Mouse (Mus musculus) embryonic facial prominence, embryonic 13.5 days (tissue): ENCODE data around the gene Rfxank. TPM values are rescaled to one million over a fixed set of nuclear protein-coding genes. Genes with fewer than 3 reads are reported as not detected.

Experiments used
- ATAC-seq: fragments of 200-750 bp; cut with Nextera tagmentation; 2 replicates; pipeline ENCODE4 v1.8.0; 2017; ENCODE audit warnings: low read depth; ENCODE audit not compliant: insufficient number of reproducible peaks, insufficient read depth, low FRiP score, low TSS enrichment
- H3K27ac ChIP-seq: fragments of 300-500 bp; sonication (generic); 2 replicates; pipeline ENCODE4 v1.5.1; 2015; ENCODE audit warnings: moderate library complexity, mild to moderate bottlenecking, inconsistent platforms
- H3K27me3 ChIP-seq: fragments of 300-500 bp; sonication (generic); 2 replicates; pipeline ENCODE4 v1.6.1; 2015; ENCODE audit warnings: mild to moderate bottlenecking, inconsistent platforms
- H3K36me3 ChIP-seq: fragments of 300-500 bp; sonication (generic); 2 replicates; pipeline ENCODE4 v1.6.1; 2015; ENCODE audit warnings: mild to moderate bottlenecking, inconsistent platforms
- H3K4me1 ChIP-seq: fragments of 300-500 bp; sonication (generic); 2 replicates; pipeline ENCODE4 v1.6.1; 2015; ENCODE audit warnings: inconsistent platforms
- H3K4me2 ChIP-seq: fragments of 300-500 bp; sonication (generic); 2 replicates; pipeline ENCODE4 v1.6.1; 2015; ENCODE audit warnings: moderate library complexity, mild to moderate bottlenecking, inconsistent platforms
- H3K4me3 ChIP-seq: fragments of 300-500 bp; sonication (generic); 2 replicates; pipeline ENCODE4 v1.5.1; 2015; ENCODE audit warnings: mild to moderate bottlenecking, inconsistent platforms
- H3K9ac ChIP-seq: fragments of 300-500 bp; sonication (generic); 2 replicates; pipeline ENCODE4 v1.6.1; 2015; ENCODE audit warnings: mild to moderate bottlenecking, inconsistent platforms
- H3K9me3 ChIP-seq: fragments of 300-500 bp; sonication (generic); 2 replicates; pipeline ENCODE4 v1.6.1; 2016; ENCODE audit warnings: inconsistent platforms
- WGBS: fragments of 180-500 bp; shearing (Covaris S2); methylation state at CpG from one replicate; pipeline ENCODE4 v1.1.7; 2015; ENCODE audit warnings: mixed read lengths; 5-methylcytosine and 5-hydroxymethylcytosine counted together
- polyA plus RNA-seq: library from polyadenylated mRNA; unstranded; fragments of >200 nt; fragmentation: Nextera tagmentation; extraction: Ambion mirVana; gene quantifications from 2 replicates; pipeline ENCODE4 v1.2.1, GENCODE M21; 2015

The Rfxank gene
- 26.4 and 27.5 TPM in 2 replicates for polyA plus RNA-seq

- Histone ChIP-seq H3K4me2 (peak within 1 kb of the TSS; percentile 87), H3K27me3 (no peaks in the 10 kb centered on the region), H3K36me3 (peaks cover 50% of the 10 kb centered on the region), H3K4me1 (peaks cover 20% of the 10 kb centered on the region), H3K9ac (peak within 1 kb of the TSS; percentile 87), H3K27ac (peak within 1 kb of the TSS; percentile 87), H3K9me3 (no peaks in the 10 kb centered on the region), H3K4me3 (peak within 1 kb of the TSS; percentile 81)
- peak; percentile 96 for ATAC-seq
- WGBS, result under 1% methylated on average over 46 of the region's 46 CpGs
Measured at GRCm38 (mm10) chr8:70139026-70139857, at the start of gene Rfxank, which contains the start of the genes Borcs8 and Mef2b. Gene Rfxank, minus strand, starts transcription at chr8:70139154. Gene Borcs8, plus strand, starts transcription at chr8:70139499. Gene Mef2b, plus strand, starts transcription at chr8:70139711.

- Histone ChIP-seq H3K9me3 (no peaks in the 10 kb centered on the region), H3K27me3 (no peaks in the 10 kb centered on the region), H3K4me2 (no peak overlapping the region), H3K27ac (no peak overlapping the region), H3K36me3 (peaks cover 33% of the 10 kb centered on the region), H3K4me1 (no peaks in the 10 kb centered on the region), H3K4me3 (no peak overlapping the region), H3K9ac (no peak overlapping the region)
- ATAC-seq, result no peak
- 73% methylated on average over 7 of the region's 7 CpGs for WGBS
Measured at GRCm38 (mm10) chr8:70188707-70189106, 49.8 kb upstream of the Rfxank start.

DNA sequence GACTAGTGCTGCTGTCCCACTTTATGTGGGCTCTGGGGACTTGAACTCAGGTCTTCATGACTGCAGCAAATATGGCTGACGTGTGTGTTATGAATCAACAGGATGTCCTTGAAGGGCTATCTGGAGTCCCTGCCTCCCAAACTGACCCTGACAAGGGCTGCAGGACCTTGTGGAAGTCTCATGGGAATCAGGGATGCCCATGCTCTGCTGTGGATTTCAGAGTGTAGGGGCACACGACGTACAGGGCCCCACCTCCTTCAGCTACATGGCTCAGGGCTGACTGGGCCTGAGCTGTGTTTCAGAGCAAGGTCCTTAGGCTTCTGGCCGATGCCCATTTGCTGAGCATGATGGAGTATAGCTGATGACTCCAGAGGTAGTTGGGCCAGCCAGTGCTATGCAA, 44.2 kb upstream of the Rfxank start:
- WGBS, result 85% methylated on average over 4 of the region's 4 CpGs

DNA sequence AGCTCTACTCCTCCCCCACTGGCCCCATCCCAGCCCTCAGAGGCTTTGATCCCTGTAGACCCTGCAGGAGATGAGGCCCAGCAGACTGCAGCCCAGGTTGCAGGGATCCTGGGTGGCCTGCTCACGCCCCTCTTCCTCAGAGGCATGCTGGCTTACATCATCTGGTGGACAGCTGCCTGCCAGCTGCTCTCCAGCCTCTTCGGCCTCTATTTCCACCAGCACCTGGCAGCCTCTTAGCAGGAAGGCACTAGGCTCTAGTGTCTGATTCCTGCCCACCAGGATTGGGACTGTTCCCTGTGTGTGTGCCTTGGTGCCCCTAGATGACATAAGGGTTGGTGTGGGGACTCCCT, 42.9 kb upstream of the Rfxank start:
- no peaks in the 10 kb centered on the region for H3K9me3 ChIP-seq
- no peak for ATAC-seq
- no peak overlapping the region for H3K27ac ChIP-seq
- H3K36me3 ChIP-seq, result peaks cover 62% of the 10 kb centered on the region
- no peak overlapping the region for H3K4me2 ChIP-seq
- no peaks in the 10 kb centered on the region for H3K4me1 ChIP-seq
- no peak overlapping the region for H3K4me3 ChIP-seq
- 55% methylated on average over 2 of the region's 2 CpGs for WGBS
- H3K27me3 ChIP-seq, result no peaks in the 10 kb centered on the region
- peak overlapping the region; percentile 36; the same call in 1 of the 2 replicates for H3K9ac ChIP-seq

More for the DNA sequence above, 44.2 kb upstream of the Rfxank start:
- ATAC-seq, result no peak
- Histone ChIP-seq H3K4me2 (no peak overlapping the region), H3K27ac (no peak overlapping the region), H3K9ac (no peak overlapping the region), H3K9me3 (no peaks in the 10 kb centered on the region), H3K36me3 (peaks cover 63% of the 10 kb centered on the region), H3K4me3 (no peak overlapping the region), H3K27me3 (no peaks in the 10 kb centered on the region), H3K4me1 (no peaks in the 10 kb centered on the region)

DNA sequence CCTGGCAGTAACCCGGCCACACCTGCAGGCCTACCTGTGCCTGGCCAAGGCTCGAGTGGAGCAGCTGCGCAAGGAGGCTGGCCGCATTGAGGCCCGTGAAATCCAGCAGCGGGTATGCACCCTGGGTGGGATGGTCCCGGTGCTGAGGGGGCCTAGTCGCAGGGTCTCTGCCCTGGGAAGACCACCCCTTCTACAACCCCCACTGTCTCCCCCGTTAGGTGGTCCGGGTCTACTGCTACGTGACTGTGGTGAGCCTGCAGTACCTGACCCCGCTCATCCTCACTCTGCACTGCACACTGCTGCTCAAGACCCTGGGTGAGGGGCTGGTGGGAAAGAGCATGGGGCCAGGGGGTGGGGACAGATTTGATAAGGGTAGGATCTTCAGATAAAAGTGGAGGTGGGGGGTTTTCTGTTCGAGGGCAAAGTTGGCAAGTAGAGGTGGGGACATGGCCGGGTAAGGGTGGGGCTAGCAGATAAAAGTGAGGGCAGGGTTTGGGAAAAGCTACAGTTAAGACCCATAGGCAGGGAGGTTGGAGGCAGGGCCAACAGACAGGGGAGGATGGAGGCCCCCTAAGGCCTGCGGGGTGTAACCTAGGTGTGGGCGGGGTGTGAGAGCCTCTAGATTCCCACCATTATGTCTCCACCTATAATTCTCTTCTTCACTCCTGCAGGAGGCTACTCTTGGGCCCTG, 42.4 kb upstream of the Rfxank start:
- Histone ChIP-seq H3K9me3 (no peaks in the 10 kb centered on the region), H3K27me3 (no peaks in the 10 kb centered on the region), H3K36me3 (peaks cover 66% of the 10 kb centered on the region), H3K4me2 (no peak overlapping the region), H3K4me1 (no peaks in the 10 kb centered on the region), H3K9ac (peak overlapping the region; percentile 36; the same call in 1 of the 2 replicates), H3K4me3 (no peak overlapping the region), H3K27ac (no peak overlapping the region)
- peak; percentile 49; the same call in 1 of the 2 replicates for ATAC-seq
- 91% methylated on average over 16 of the region's 16 CpGs for WGBS

DNA sequence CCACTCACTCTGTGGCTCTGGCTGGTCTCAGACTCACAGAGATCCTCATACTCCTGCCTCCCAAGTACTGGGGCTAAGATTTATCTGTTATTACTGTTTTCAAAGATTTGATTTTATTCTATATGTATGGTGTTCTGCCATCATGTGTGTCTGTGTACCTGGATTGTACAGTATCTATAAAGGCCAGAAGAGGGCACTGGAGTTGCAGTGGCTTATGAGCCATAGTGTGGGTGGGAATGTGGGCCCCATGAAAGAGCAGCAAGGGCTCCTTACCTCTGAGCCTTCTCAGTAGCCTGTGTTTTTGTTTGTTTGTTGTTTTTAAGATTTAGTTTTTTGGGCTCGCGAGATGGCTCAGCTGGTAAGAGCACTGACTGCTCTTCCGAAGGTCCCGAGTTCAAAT, 40.1 kb upstream of the Rfxank start:
- Histone ChIP-seq H3K27me3 (no peaks in the 10 kb centered on the region), H3K27ac (no peak overlapping the region), H3K9me3 (no peaks in the 10 kb centered on the region), H3K4me1 (peaks cover 5% of the 10 kb centered on the region), H3K36me3 (peaks cover 76% of the 10 kb centered on the region), H3K9ac (no peak overlapping the region), H3K4me3 (no peak overlapping the region), H3K4me2 (no peak overlapping the region)
- WGBS, result 97% methylated on average over 4 of the region's 4 CpGs
- no peak for ATAC-seq

GRCm38 (mm10) chr8:70178231-70178630, 39.3 kb upstream of the Rfxank start:
- no peak overlapping the region for H3K4me3 ChIP-seq
- H3K27ac ChIP-seq, result no peak overlapping the region
- no peaks in the 10 kb centered on the region for H3K27me3 ChIP-seq
- 85% methylated on average over 2 of the region's 2 CpGs for WGBS
- peaks cover 70% of the 10 kb centered on the region for H3K36me3 ChIP-seq
- peaks cover 12% of the 10 kb centered on the region for H3K4me1 ChIP-seq
- H3K9ac ChIP-seq, result no peak overlapping the region
- H3K9me3 ChIP-seq, result no peaks in the 10 kb centered on the region
- no peak overlapping the region for H3K4me2 ChIP-seq
- ATAC-seq, result no peak

- peaks cover 35% of the 10 kb centered on the region for H3K36me3 ChIP-seq
- no peak for ATAC-seq
- no peak overlapping the region for H3K27ac ChIP-seq
- H3K9ac ChIP-seq, result 0 out of 2 replicates have a peak overlapping the region, but pooled peaks have one; percentile 36
- H3K4me3 ChIP-seq, result no peak overlapping the region
- peaks cover 25% of the 10 kb centered on the region for H3K4me1 ChIP-seq
- peak overlapping the region; percentile 11; the same call in 1 of the 2 replicates for H3K4me2 ChIP-seq
- 93% methylated on average over 7 of the region's 7 CpGs for whole genome bisulfite sequencing
- H3K9me3 ChIP-seq, result no peaks in the 10 kb centered on the region
- H3K27me3 ChIP-seq, result no peaks in the 10 kb centered on the region
Measured at GRCm38 (mm10) chr8:70174079-70174478, 35.1 kb upstream of the Rfxank start.

GRCm38 (mm10) chr8:70173320-70173719, 34.4 kb upstream of the Rfxank start:
- WGBS, result 76% methylated on average over 5 of the region's 5 CpGs
- peak overlapping the region; percentile 59; the same call in 1 of the 2 replicates for H3K4me3 ChIP-seq
- H3K27me3 ChIP-seq, result no peaks in the 10 kb centered on the region
- no peak overlapping the region for H3K27ac ChIP-seq
- H3K36me3 ChIP-seq, result peaks cover 27% of the 10 kb centered on the region
- no peaks in the 10 kb centered on the region for H3K9me3 ChIP-seq
- peak overlapping the region; percentile 61 for H3K4me2 ChIP-seq
- H3K9ac ChIP-seq, result peak overlapping the region; percentile 23; the same call in 1 of the 2 replicates
- ATAC-seq, result no peak
- H3K4me1 ChIP-seq, result peaks cover 25% of the 10 kb centered on the region

GRCm38 (mm10) chr8:70172043-70172681, 33.2 kb upstream of the Rfxank start, which contains the start of gene Tmem161a:
Gene Tmem161a, plus strand, starts transcription at chr8:70172356.
- Histone ChIP-seq H3K4me2 (peak within 1 kb of the TSS; percentile 61), H3K27ac (peak within 1 kb of the TSS; percentile 18; the same call in 1 of the 2 replicates), H3K4me3 (peak within 1 kb of the TSS; percentile 59), H3K9ac (peak within 1 kb of the TSS; percentile 77), H3K4me1 (peaks cover 25% of the 10 kb centered on the region), H3K27me3 (peaks cover 4% of the 10 kb centered on the region), H3K9me3 (no peaks in the 10 kb centered on the region), H3K36me3 (peaks cover 17% of the 10 kb centered on the region)
- peak; percentile 94 for ATAC-seq
- WGBS, result 2% methylated on average over 27 of the region's 27 CpGs

GRCm38 (mm10) chr8:70171240-70171639, 32.3 kb upstream of the Rfxank start:
- 0 out of 2 replicates have a peak overlapping the region, but pooled peaks have one; percentile 18 for H3K27ac ChIP-seq
- H3K9me3 ChIP-seq, result no peaks in the 10 kb centered on the region
- peaks cover 12% of the 10 kb centered on the region for H3K27me3 ChIP-seq
- no peak overlapping the region for H3K4me3 ChIP-seq
- no peak for ATAC-seq
- H3K9ac ChIP-seq, result no peak overlapping the region
- WGBS, result 85% methylated on average over 7 of the region's 7 CpGs
- H3K36me3 ChIP-seq, result peaks cover 10% of the 10 kb centered on the region
- peaks cover 32% of the 10 kb centered on the region for H3K4me1 ChIP-seq
- H3K4me2 ChIP-seq, result peak overlapping the region; percentile 61
